Mouse (Mus musculus) T-cell, adult 2 months (primary cell): ENCODE data around the gene Ilk.
A peak's percentile ranks its signal among the peaks of the same experiment; 100 is the strongest.
"Not testable (repeated sequence)": the region's sequence is repeated elsewhere in the genome, so short reads cannot be mapped to it uniquely, and the experiment has no call there.

Experiments used
- DNase-seq: peaks from one replicate; pipeline ENCODE4 v3.0.0; 2022; ENCODE audit warnings: low spot score

Ilk gene

DNA sequence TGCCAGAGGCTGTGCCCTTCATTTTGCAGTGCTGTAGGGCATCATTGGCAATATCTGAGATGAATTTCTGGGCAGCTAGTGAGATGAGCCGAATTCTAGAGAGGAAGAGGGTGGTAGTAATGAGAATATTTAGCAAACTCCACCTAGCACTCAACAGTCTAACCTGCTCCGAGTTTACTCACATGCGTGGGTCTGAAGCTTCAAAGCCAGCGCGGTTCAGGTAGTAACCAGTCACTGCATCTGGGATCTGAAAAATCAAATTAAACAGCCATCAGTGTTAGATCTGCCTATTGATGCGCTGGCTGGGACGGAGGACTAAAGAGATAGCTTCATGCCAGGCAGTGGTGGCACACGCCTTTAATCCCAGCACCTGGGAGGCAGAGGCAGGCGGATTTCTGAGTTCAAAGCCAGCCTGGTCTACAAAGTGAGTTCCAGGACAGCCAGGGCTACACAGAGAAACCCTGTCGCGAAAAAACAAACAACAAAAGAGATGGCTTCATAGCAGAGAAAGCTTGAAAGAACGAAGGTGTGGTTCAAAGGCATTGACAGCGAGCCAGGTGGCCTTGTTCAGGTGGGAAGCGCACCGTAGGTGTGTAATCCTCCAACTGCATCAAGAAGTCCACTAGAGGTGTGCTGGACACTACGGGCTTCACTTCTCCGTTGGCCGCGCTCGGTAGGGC lies 7.0 kb downstream of the Ilk start:
- DNase-seq: not testable (repeated sequence)

DNA sequence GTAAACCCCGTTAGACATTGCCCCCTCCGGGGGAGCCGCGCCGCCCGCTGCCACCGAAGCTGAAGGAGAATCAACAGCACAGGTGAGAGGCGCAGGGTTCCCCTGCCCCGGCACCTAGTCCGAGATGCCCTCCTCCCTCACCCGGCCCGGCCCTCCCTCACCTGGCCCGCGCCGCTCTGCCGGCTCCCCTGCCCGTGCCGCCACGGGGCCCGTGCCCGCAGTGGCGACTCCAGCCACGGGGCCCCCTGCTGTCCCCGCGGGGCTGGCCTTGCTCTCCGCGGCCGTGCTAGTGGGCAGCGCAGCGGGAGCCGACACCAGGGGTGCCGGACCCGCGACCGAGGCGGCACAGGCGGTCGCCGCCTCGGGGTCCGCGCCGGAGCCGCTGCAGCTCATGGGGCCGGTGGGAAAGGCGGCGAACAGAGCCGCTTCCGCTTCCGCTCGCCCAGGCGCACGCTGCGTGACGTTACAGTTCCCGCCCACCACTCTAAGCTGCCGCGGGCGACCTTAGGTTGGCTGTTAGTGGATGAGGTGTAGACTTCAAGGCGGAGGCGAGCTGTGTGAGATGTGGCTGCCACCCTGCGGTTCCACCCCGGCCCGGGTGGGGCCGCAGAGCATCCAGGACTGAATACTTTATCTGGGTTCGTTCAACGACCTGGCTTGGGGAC lies 7.7 kb downstream of the Ilk start, which contains the start of gene Taf10:
Gene Taf10 (minus strand): TSS at position 436 of the 665 bp plus-strand sequence.
- DNase-seq: peak; percentile 94

DNA sequence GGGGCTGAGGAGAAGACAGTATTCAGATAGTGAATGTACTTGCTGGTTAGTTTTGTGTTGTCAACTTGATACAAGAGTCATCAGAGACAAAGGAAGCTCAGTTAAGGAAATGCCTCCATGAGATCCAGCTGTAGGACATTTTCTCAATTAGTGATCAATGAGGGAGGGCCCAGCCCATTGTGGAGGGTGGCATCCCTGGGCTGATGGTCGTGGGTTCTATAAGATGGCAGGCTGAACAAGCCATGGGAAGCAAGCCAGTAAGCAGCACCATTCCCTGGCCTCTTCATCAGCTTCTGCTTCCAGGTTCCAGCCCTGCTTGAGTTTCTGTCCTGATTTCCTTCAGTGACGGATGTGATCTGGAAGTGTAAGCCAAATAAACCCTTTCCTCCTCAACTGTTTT lies 11.4 kb downstream of the Ilk start:
- no peak for DNase-seq

DNA sequence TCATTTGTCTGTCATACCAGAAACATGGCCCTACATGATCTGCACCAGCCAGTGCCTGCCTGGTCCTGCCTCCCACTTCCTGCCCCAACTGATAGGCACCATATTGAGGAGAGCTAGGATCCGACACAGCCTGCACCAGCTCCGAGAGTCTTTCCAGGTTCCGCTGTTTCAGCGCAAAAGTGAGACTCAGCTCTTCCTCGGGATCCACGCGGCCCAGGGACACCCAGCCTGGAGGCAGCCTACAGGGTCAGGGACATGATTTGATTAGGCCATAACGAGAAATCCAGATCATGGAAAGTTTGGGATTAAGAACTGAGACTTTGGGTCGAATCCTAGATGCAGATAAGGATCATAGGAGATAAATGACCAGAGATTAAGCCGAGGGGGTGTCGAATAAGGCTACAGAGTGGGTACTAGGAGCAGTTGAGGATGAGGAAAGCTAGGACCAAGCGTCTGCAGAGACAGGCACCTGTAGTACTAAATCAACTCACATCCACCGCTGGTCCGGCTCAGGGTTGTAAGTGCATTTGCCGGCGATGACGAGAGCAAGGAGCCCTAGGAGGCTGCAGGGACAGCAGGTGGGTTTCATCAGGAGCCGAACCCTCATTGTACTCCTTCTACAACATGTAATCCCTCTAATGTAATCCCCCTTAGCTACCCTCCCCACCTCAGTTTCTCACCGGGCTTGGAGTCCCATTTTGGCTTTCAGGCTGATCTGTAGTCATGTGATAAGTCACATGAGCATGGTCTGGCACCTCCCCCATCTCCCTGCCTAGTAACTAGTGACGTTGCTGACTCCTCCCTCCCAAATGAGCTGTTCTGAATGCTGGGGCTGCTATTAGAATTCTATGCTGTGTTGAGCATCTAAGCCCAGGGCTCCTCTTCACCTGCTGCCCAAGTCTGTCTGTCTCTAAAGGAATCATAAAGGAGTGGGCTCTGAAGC lies 15.4 kb downstream of the Ilk start, which contains the start of gene Tpp1:
Gene Tpp1 (minus strand): TSS at position 745 of the 943 bp plus-strand sequence.
- peak; percentile 94 for DNase-seq

GRCm38 (mm10) chr7:105752716-105753115 lies 16.3 kb downstream of the Ilk start:
- DNase-seq: no peak

- DNase-seq: no peak
These were observed 16.9 kb downstream of the Ilk start for GRCm38 (mm10) chr7:105753281-105753680.

DNA sequence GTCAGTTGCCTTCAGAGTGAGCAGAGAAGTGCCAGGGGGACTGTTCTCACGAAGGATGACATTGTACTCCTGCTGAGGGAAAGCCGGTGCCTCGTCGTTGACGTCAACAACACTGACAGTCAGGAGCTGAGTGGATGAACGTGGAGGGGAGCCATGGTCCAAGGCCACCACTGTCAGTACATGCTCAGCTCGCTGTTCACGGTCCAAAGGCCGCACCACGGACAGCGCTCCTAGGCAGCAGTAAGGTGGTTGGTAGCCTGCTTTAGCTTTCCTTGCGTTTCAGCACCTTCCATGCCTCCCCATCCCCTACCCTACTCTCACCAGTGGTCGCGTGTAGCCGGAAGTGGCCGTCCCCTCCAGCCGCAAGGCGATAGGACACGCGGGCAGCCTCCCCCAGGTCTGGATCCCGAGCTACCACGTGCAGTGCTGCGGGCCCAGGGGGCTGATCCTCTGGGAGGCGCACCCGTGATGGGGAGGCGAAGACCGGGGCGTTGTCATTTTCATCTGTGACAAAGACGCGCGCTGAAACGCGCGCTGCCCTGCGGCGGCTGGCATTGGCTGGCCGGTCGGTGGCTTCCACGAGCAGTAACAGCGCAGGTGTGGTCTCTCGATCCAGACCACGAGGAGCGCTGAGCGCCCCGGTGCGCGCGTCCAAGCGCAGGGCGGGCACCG lies 25.6 kb downstream of the Ilk start:
- no peak for DNase-seq

GRCm38 (mm10) chr7:105762517-105763270 lies 26.3 kb downstream of the Ilk start:
- DNase-seq: no peak

DNA sequence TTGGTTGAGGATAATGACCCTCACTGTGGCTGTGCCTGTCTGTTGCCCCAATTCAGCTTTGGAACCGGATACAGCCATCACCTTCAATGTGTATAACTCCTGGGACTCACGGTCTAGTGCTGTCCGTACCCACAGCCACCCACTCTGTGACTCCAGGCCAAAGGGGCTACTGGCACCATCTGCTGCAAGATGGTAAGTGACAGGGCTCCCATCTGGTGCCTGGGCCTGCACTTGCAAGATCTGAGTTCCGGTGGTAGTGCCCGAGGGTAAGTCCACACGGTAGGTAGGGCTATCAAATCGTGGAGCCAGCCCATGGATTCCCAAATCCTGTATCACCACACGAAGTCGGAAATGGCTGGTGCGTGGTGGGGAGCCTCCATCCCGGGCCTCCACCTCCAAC lies 27.9 kb downstream of the Ilk start:
- DNase-seq: no peak

DNA sequence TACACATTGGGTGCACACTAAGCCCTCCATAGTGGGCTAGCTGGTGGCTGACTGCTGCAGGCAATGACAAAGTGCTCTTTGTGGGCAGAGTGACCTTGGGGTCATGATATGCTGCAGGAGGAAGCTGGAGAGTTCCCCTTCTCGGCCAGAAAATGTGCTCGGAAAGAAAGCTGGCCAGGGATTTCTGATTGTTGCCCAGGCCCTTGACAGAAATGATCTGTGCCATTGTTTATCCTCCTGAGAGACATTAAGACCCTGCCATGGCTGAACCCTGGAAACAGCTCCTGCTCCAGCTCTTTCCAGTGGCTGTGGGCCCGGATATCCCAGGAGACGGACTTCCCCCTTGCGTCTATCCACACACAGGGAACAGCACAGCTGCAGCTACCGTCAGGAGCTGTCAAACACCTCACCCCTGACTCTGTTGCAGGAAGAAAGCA lies 31.4 kb downstream of the Ilk start:
- no peak for DNase-seq

- DNase-seq: no peak
These were observed 33.6 kb downstream of the Ilk start for GRCm38 (mm10) chr7:105769959-105770358.

- no peak for DNase-seq
These were observed 35.9 kb downstream of the Ilk start for GRCm38 (mm10) chr7:105772331-105772730.

DNA sequence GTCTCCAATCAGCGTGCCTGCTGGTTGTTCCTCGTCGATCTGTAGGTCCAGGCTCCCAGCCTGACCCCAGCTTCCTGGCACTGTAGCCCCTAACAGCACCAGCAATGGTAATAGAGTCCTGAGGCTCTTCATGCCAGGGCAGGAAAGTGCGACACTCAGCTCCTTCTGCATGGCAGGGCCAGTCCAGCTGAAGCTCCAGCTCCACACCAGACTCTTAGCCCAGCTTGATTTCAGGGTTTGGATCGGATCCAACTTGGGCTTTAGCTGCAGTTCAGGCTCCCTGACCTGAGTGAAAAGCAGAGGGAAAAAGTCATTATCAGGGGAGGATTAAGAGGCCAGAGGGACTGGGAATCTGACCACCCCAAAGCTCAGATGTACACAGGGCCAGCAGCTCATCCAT lies 36.6 kb downstream of the Ilk start:
- DNase-seq: no peak

DNA sequence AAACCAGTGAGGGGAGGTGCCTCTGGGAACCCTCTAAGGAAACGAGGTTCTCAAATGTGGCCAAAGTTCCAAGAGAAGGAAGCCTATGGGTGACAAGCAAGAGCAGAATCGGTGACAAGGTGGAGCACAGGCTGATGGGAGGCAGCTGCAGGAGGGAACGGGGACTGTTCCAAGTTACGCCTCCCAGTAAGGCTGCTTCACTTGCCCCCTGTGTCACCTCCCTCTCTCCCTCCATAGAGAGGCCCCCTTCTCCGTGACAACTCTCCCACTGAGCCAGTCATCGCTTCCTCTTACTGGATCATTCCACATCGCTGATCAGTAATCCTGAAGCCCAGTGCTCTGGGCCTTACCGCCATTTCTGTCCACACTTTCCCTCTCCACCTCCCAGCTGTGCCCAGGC lies 38.3 kb downstream of the Ilk start:
- DNase-seq: no peak

GRCm38 (mm10) chr7:105776026-105776425 lies 39.6 kb downstream of the Ilk start:
- DNase-seq: no peak

GRCm38 (mm10) chr7:105777316-105777715 lies 40.9 kb downstream of the Ilk start:
- DNase-seq: no peak

DNA sequence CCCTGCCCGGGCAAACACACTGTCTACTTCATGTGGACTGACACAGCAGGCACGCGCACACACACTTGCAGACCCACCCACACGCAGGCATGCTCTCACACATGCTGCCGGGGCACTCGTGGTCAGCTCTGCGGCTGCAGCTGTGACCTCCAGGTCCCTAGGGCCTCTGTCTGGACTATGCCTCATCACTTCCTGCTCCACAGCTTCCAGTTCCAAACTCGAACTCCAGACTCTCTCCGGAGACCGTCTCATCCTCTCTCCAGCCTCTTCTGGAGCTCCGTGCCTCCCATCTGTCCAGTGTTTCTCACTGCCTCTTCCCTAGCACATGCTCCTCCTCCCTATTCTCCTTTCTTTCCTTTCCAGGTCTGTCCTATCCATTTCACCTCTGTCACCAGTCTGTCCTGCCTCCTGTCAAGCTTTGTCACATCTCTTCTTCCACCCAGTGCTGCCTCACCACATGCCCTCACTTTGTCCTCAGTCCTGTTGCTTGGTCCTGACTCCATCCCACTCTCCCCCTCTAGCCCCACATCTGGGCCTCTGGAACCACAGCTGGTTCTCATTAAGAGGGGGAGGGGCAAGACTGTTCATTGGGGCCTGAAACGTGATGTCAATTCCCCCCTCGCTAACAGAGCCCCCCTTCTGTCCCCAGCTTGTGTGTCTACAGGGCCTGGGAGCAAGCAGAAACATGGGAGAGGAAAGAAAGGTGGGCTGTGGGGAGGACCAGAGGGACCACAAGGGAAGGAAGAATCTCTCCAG lies 41.6 kb downstream of the Ilk start:
- DNase-seq: no peak

GRCm38 (mm10) chr7:105778553-105779265 lies 42.3 kb downstream of the Ilk start:
- DNase-seq: peak; percentile 22

GRCm38 (mm10) chr7:105783861-105784260 lies 47.5 kb downstream of the Ilk start:
- DNase-seq: no peak

GRCm38 (mm10) chr7:105784556-105784955 lies 48.2 kb downstream of the Ilk start:
- no peak for DNase-seq
